27 mouse cellular contexts compared by ENCODE assay signal in the genomic region with DNA sequence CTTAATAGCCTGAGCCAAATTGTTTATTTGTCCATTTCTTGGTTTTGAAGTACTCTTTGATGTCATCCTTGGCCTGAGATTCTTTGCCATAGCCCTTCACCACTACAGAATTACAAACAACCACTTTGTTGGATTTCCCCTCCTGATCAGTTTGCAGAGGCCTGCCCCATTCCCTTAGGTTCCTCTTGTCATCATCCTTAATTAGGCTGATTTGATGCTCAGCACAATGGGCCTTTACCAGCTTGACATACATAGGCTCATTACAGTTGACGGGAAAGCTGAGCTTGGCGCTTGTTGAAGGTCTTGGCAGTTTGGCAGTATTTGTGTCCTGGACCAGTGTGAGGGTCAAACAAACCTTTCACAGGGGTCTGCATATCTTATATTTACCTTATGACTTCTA.
"Had no signal": no experiment of that assay in that cellular context is flagged by ENCODE, and none has a peak within 500 bp of the region (broad histone marks: within the 10 kb centered on the region; RNA-seq: fewer than 3 reads in every experiment).

No protein-coding gene starts in this region.

- H3K27ac ChIP-seq: gastrocnemius, adult 2 months; heart, adult 2 months; heart, embryonic 13.5 days; heart, embryonic 15.5 days; hindbrain, embryonic 10.5 days; hindbrain, embryonic 12.5 days; hindbrain, embryonic 14.5 days; intestine, embryonic 15.5 days; layer of hippocampus, adult 2 months; left cerebral cortex, adult 2 months; limb, embryonic 10.5 days; limb, embryonic 12.5 days; liver, embryonic 13.5 days had no signal

- DNase-seq: gastrocnemius, adult 2 months; gastrocnemius, postnatal 10 days; gastrocnemius, postnatal 25 days; heart, adult 2 months; heart, postnatal 4 days; kidney, adult 18-20 months; kidney, adult 8-10 months; kidney, postnatal 10 days; kidney, postnatal 25 days; kidney, postnatal 4 days; liver; liver, embryonic 13.5 days had no signal

- H3K4me2 ChIP-seq: heart, embryonic 11.5 days; heart, embryonic 13.5 days; heart, embryonic 15.5 days; hindbrain, embryonic 12.5 days; hindbrain, embryonic 14.5 days; intestine, embryonic 15.5 days; limb, embryonic 12.5 days; liver, embryonic 11.5 days; liver, embryonic 13.5 days had no signal

- H3K4me1 ChIP-seq: hindbrain, embryonic 12.5 days had no signal

- H3K36me3 ChIP-seq: heart, embryonic 13.5 days; heart, embryonic 15.5 days; hindbrain, embryonic 10.5 days; hindbrain, embryonic 12.5 days; intestine, embryonic 15.5 days; limb, embryonic 10.5 days; limb, embryonic 12.5 days; liver, embryonic 13.5 days had no signal

- ATAC-seq: hindbrain, embryonic 16.5 days; inflammation-experienced regulatory T-cells, adult 6 months; intestine, embryonic 15.5 days; intestine, postnatal 0 days had no signal

- H3K9ac ChIP-seq: heart, embryonic 13.5 days; heart, embryonic 15.5 days; hindbrain, embryonic 12.5 days; hindbrain, embryonic 14.5 days; intestine, embryonic 15.5 days; limb, embryonic 12.5 days; liver, embryonic 13.5 days had no signal

- H3K4me3 ChIP-seq: gastrocnemius, adult 2 months; heart, adult 2 months; heart, embryonic 13.5 days; heart, embryonic 15.5 days; hindbrain, embryonic 10.5 days; hindbrain, embryonic 12.5 days; intestine, embryonic 15.5 days; layer of hippocampus, adult 2 months; left cerebral cortex, adult 2 months; limb, embryonic 10.5 days; limb, embryonic 12.5 days; liver, embryonic 13.5 days had no signal

- H3K9me3 ChIP-seq: heart, embryonic 13.5 days; heart, embryonic 15.5 days; hindbrain, embryonic 10.5 days; hindbrain, embryonic 12.5 days; intestine, embryonic 15.5 days; limb, embryonic 10.5 days; limb, embryonic 12.5 days; liver, embryonic 13.5 days had no signal

- H3K27me3 ChIP-seq: heart, embryonic 13.5 days; heart, embryonic 15.5 days; hindbrain, embryonic 12.5 days; intestine, embryonic 15.5 days; limb, embryonic 12.5 days; liver, embryonic 13.5 days had no signal
